22 mouse cellular contexts compared by ENCODE assay signal in genomic region chr17:53579612-53580011, GRCm38 (mm10). TPM values are rescaled to one million over a fixed set of nuclear protein-coding genes. Genes with fewer than 3 reads are reported as not detected.
DNase-seq lines count a peak whose midpoint lies in the region; ATAC-seq and TF ChIP-seq lines count a peak whose summit lies in the region.
"Had no signal": no experiment of that assay in that cellular context is flagged by ENCODE, and none has a peak within 500 bp of the region (broad histone marks: within the 10 kb centered on the region; RNA-seq: fewer than 3 reads in every experiment).

No protein-coding gene starts in this region.

- peaks cover 64% of the 10 kb centered on the region for H3K4me1 ChIP-seq in heart, embryonic 13.5 days
- peaks cover 6% of the 10 kb centered on the region for H3K4me1 ChIP-seq in ES-Bruce4 (ENCODE audit: control insufficient read depth, insufficient read depth, low read length)
- H3K4me1 ChIP-seq in brown adipose tissue, adult 24 weeks (ENCODE audit: control insufficient read depth, insufficient read depth, insufficient read length, low read length) = peaks cover 35% of the 10 kb centered on the region
- H3K4me1 ChIP-seq in hindbrain, embryonic 14.5 days (replicated peaks; ENCODE audit: control insufficient read depth, insufficient read depth, low read length) = no peaks in the 10 kb centered on the region

- peak overlapping the region; percentile 78 for H3K27ac ChIP-seq in heart, embryonic 13.5 days (replicated peaks)
- peak overlapping the region; percentile 54; the same call in 1 of the 2 replicates for H3K27ac ChIP-seq in ES-Bruce4 (ENCODE audit: insufficient read depth, low read length)
- H3K27ac ChIP-seq in brown adipose tissue, adult 24 weeks (replicated peaks; ENCODE audit: low read depth, low read length) = 0 out of 2 replicates have a peak overlapping the region, but pooled peaks have one; percentile 7
- no peak overlapping the region for H3K27ac ChIP-seq in hindbrain, embryonic 14.5 days
- H3K27ac ChIP-seq: embryonic facial prominence, embryonic 12.5 days; layer of hippocampus, adult 2 months; limb, embryonic 15.5 days; lung, embryonic 15.5 days; stomach, postnatal 0 days had no signal

- peak overlapping the region; percentile 52; the same call in 1 of the 2 replicates for H3K9ac ChIP-seq in heart, embryonic 13.5 days
- H3K9ac ChIP-seq in ES-Bruce4 (ENCODE audit: low read depth, poor library complexity, severe bottlenecking) = no peak overlapping the region
- H3K9ac ChIP-seq in hindbrain, embryonic 14.5 days = no peak overlapping the region
- H3K9ac ChIP-seq: embryonic facial prominence, embryonic 12.5 days; limb, embryonic 15.5 days; lung, embryonic 15.5 days had no signal

- H3K36me3 ChIP-seq in heart, embryonic 13.5 days = peaks cover 4% of the 10 kb centered on the region; the same call in 1 of the 2 replicates
- peaks cover 2% of the 10 kb centered on the region; the same call in 1 of the 2 replicates for H3K36me3 ChIP-seq in ES-Bruce4 (ENCODE audit: control insufficient read depth, insufficient read depth, low read length, poor library complexity, severe bottlenecking)
- H3K36me3 ChIP-seq in hindbrain, embryonic 14.5 days (replicated peaks; ENCODE audit: control insufficient read depth, insufficient read depth) = no peaks in the 10 kb centered on the region
- H3K36me3 ChIP-seq: embryonic facial prominence, embryonic 12.5 days; limb, embryonic 15.5 days; lung, embryonic 15.5 days had no signal

- TF ChIP-seq EP300 in ES-Bruce4 (IDR thresholded peaks at IDR 0.05; ENCODE audit: insufficient read depth, low read depth, low read length) = no peak

- TF ChIP-seq CTCF in ES-Bruce4 (IDR thresholded peaks at IDR 0.05; ENCODE audit: low read depth, low read length) = no peak

- intact Hi-C loops in heart, postnatal 25 days (cut with DNase I) = no loop called here

- 66% methylated on average over 4 of the region's 4 CpGs for WGBS in heart, embryonic 13.5 days
- WGBS in hindbrain, embryonic 14.5 days = 54% methylated on average over 4 of the region's 4 CpGs

- no peak overlapping the region for H3K4me3 ChIP-seq in heart, embryonic 13.5 days
- H3K4me3 ChIP-seq in ES-Bruce4 (ENCODE audit: low read depth, low read length) = no peak overlapping the region
- no peak overlapping the region for H3K4me3 ChIP-seq in brown adipose tissue, adult 24 weeks (ENCODE audit: insufficient read depth, low read depth, low read length)
- no peak overlapping the region for H3K4me3 ChIP-seq in hindbrain, embryonic 14.5 days (replicated peaks; ENCODE audit: low read length)
- H3K4me3 ChIP-seq: embryonic facial prominence, embryonic 12.5 days; erythroblast, embryonic 14.5 days; layer of hippocampus, adult 2 months; limb, embryonic 15.5 days; lung, embryonic 15.5 days had no signal

- no peaks in the 10 kb centered on the region for H3K9me3 ChIP-seq in heart, embryonic 13.5 days
- H3K9me3 ChIP-seq in ES-Bruce4 (replicated peaks; ENCODE audit: control insufficient read depth, insufficient read depth, low read length, poor library complexity, severe bottlenecking) = no peaks in the 10 kb centered on the region
- no peaks in the 10 kb centered on the region for H3K9me3 ChIP-seq in hindbrain, embryonic 14.5 days (ENCODE audit: control insufficient read depth, low read length)
- H3K9me3 ChIP-seq: embryonic facial prominence, embryonic 12.5 days; limb, embryonic 15.5 days; lung, embryonic 15.5 days had no signal

- H3K4me2 ChIP-seq in heart, embryonic 13.5 days = no peak overlapping the region
- H3K4me2 ChIP-seq in hindbrain, embryonic 14.5 days (replicated peaks) = no peak overlapping the region
- H3K4me2 ChIP-seq: embryonic facial prominence, embryonic 12.5 days; limb, embryonic 15.5 days; lung, embryonic 15.5 days; midbrain, embryonic 11.5 days had no signal

- DNase-seq in cerebellum, adult 9-11 months = peak; percentile 39
- DNase-seq in cerebellum, adult 18-20 months = no peak
- DNase-seq in heart, postnatal 25 days (ENCODE audit: low spot score) = no peak
- no peak for DNase-seq in hindbrain, embryonic 14.5 days (ENCODE audit: low spot score)
- no peak for DNase-seq in layer of hippocampus, adult 11-12 months (ENCODE audit: low spot score)
- DNase-seq: adrenal gland, adult 2 months; gastrocnemius, postnatal 25 days; kidney, adult 2 months; layer of hippocampus, postnatal 36 days; lung, postnatal 4 days had no signal

- TF ChIP-seq POLR2A in ES-Bruce4 (IDR thresholded peaks at IDR 0.05; ENCODE audit: insufficient read depth, low read length) = no peak

- no peaks in the 10 kb centered on the region for H3K27me3 ChIP-seq in heart, embryonic 13.5 days (replicated peaks)
- H3K27me3 ChIP-seq in ES-Bruce4 (ENCODE audit: control insufficient read depth, insufficient read depth, low read length, poor library complexity, severe bottlenecking) = no peaks in the 10 kb centered on the region
- no peaks in the 10 kb centered on the region for H3K27me3 ChIP-seq in hindbrain, embryonic 14.5 days (ENCODE audit: control insufficient read depth, insufficient read depth, low read length)
- H3K27me3 ChIP-seq: embryonic facial prominence, embryonic 12.5 days; limb, embryonic 15.5 days; lung, embryonic 15.5 days had no signal

- no peak for ATAC-seq in heart, embryonic 13.5 days (ENCODE audit: extremely low read depth, insufficient number of reproducible peaks, low FRiP score, low TSS enrichment)
- no peak for ATAC-seq in hindbrain, embryonic 14.5 days (ENCODE audit: low FRiP score)

RNA-seq across cellular contexts. Expression of gene Kat2b, which starts 13.0 kb away (rescaled TPM):
- polyA plus RNA-seq in heart, embryonic 13.5 days (2015; fragmentation: Nextera tagmentation; extraction: Ambion mirVana) = 7.4 and 8.1 TPM in 2 replicates
- total RNA-seq in heart, postnatal 25 days (2021) = 10 to 100 TPM; 85.6 TPM
- polyA plus RNA-seq in ES-Bruce4 (2011; ENCODE audit: insufficient read depth, insufficient read length, low read depth, missing spikeins) = 15.9 and 25.9 TPM in 2 replicates
- 33.2 and 52.3 TPM in 2 replicates for polyA plus RNA-seq in brown adipose tissue, adult 24 weeks (2012; ENCODE audit: insufficient read depth, insufficient read length, missing spikeins)
- 8.2 and 8.5 TPM in 2 replicates for polyA plus RNA-seq in hindbrain, embryonic 14.5 days (2014; fragmentation: Nextera tagmentation; extraction: Ambion mirVana)

RNA-seq across cellular contexts. Expression of gene Pp2d1, which starts 40.4 kb away (rescaled TPM):
- polyA plus RNA-seq in heart, embryonic 13.5 days (2015; fragmentation: Nextera tagmentation; extraction: Ambion mirVana) = 0.13 and 0.25 TPM in 2 replicates
- not detected for total RNA-seq in heart, postnatal 25 days (2021)
- polyA plus RNA-seq in ES-Bruce4 (2011; ENCODE audit: insufficient read depth, insufficient read length, low read depth, missing spikeins) = 0.44 TPM in 1 of 2 replicates, not detected in the other
- polyA plus RNA-seq in brown adipose tissue, adult 24 weeks (2012; ENCODE audit: insufficient read depth, insufficient read length, missing spikeins) = 0.46 TPM in 1 of 2 replicates, not detected in the other
- 0.48 and 0.60 TPM in 2 replicates for polyA plus RNA-seq in hindbrain, embryonic 14.5 days (2014; fragmentation: Nextera tagmentation; extraction: Ambion mirVana)
- total RNA-seq: adrenal gland, adult 2 months; gastrocnemius, postnatal 25 days; layer of hippocampus, adult 2 months; layer of hippocampus, postnatal 36 days; left cerebral cortex, postnatal 36 days; monocyte, adult 5-6 weeks had no signal
- polyA plus RNA-seq: adrenal gland, adult 2 months; erythroblast, embryonic 14.5 days; kidney, adult 2 months had no signal
